In the genomic region with DNA sequence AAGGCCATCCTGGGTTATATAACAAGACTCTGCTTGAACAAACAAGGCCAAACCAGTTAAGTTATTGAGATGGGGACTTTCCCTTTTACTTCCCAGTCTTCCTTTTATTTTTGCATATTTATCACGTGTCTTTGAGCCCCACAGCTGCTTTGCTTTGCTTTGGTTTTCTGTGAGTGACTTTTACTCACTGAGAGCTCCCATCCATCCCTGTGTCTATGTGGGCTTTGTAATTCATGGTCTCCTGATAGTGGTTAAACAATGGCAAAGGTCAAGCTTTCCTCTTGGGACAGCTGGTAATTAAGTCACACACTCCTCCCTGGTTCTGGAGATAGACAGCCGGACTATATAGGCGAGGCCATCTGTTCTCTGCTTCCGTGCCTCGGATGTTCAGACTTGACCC, we compare ENCODE assay signal across 14 mouse cellular contexts. TPM values are rescaled to one million over a fixed set of nuclear protein-coding genes. Genes with fewer than 3 reads are reported as not detected.
DNase-seq lines count a peak whose midpoint lies in the region; TF ChIP-seq lines count a peak whose summit lies in the region.
"Had no signal": no experiment of that assay in that cellular context is flagged by ENCODE, and none has a peak within 500 bp of the region (broad histone marks: within the 10 kb centered on the region; RNA-seq: fewer than 3 reads in every experiment).

No protein-coding gene starts in this region.

- intact Hi-C loops in left cerebral cortex, adult 2 months (cut with DNase I): no loop called here

- DNase-seq in left cerebral cortex, adult 2 months (ENCODE audit: extremely low spot score in 1 of 2, low spot score in 2 of 2): no peak
- no peak for DNase-seq in left cerebral cortex, adult 18-20 months (ENCODE audit: low spot score in 2 of 2)
- peak; percentile 83 for DNase-seq in CH12.LX (ENCODE audit: extremely low read depth)
- DNase-seq in ZHBTc4 (ENCODE audit: low read depth, low spot score): peak; percentile 78
- DNase-seq in retina, embryonic 14.5 days (ENCODE audit: low spot score): peak; percentile 53
- DNase-seq in c-Kit-positive CD71-positive TER-119-positive erythroid progenitor cells, embryonic 14.5 days (ENCODE audit: low spot score): no peak
- no peak for DNase-seq in urinary bladder, postnatal 14 days (ENCODE audit: low spot score)
- DNase-seq: adrenal gland, adult 2 months; cerebellum, adult 2 months; heart, postnatal 4 days; kidney, adult 2 months; lung, postnatal 14 days had no signal

- in situ Hi-C loops in CH12.LX (cut with MboI; ENCODE audit: low pct_ligation_motif_present, low pct_unique_long_range_greater_than_20kb, low sequenced_read_pairs): no loop called here

- TF ChIP-seq EP300 in CH12.LX (IDR thresholded peaks at IDR 0.05; ENCODE audit: low read length): peak; percentile 85

- H3K4me2 ChIP-seq in CH12.LX (ENCODE audit: insufficient read depth, low read depth, poor library complexity, severe bottlenecking): peak overlapping the region; percentile 39
- H3K4me2 ChIP-seq: heart, embryonic 13.5 days had no signal

- H3K79me2 ChIP-seq in CH12.LX (replicated peaks; ENCODE audit: control insufficient read depth, extremely low read depth, insufficient read depth, poor library complexity, severe bottlenecking): 0 out of 2 replicates have a peak, but pooled peaks cover 2% of the 10 kb centered on the region

- peaks cover 26 to 59% of the 10 kb centered on the region in 2 experiments for H3K4me1 ChIP-seq in CH12.LX (ENCODE audit: control insufficient read depth in 1 of 2, insufficient read depth in 2 of 2)

- no peak for TF ChIP-seq RAD21 in CH12.LX (IDR thresholded peaks at IDR 0.05; ENCODE audit: low read depth, low read length)

- TF ChIP-seq CTCF in left cerebral cortex, adult 2 months (IDR thresholded peaks at IDR 0.05): no peak
- TF ChIP-seq CTCF in CH12.LX (conservative IDR thresholded peaks at IDR 0.05 in 1 of 2, IDR thresholded peaks at IDR 0.05 in 1 of 2; ENCODE audit: low read depth in 2 of 2, low read length in 2 of 2): no peak

- H3K4me3 ChIP-seq in left cerebral cortex, adult 2 months: no peak overlapping the region
- H3K4me3 ChIP-seq in CH12.LX (replicated peaks in 1 of 3; ENCODE audit: low read depth in 2 of 3, low read length in 2 of 3, poor library complexity in 1 of 3): peak overlapping the region in 1 of 3 experiments; percentile 10
- H3K4me3 ChIP-seq: heart, embryonic 13.5 days had no signal

- H3K36me3 ChIP-seq in CH12.LX (replicated peaks in 1 of 2; ENCODE audit: control insufficient read depth in 1 of 2, insufficient read depth in 1 of 2, low read length in 1 of 2): peaks cover 18 to 48% of the 10 kb centered on the region in 2 experiments

- H3K9me3 ChIP-seq in CH12.LX (replicated peaks; ENCODE audit: low read length): peaks cover 18% of the 10 kb centered on the region

- no peaks in the 10 kb centered on the region for H3K27me3 ChIP-seq in CH12.LX (replicated peaks)
- H3K27me3 ChIP-seq: heart, embryonic 13.5 days had no signal

- peak overlapping the region; percentile 24 for H3K27ac ChIP-seq in left cerebral cortex, adult 2 months
- H3K27ac ChIP-seq in CH12.LX (ENCODE audit: insufficient read depth, low read depth): peak overlapping the region; percentile 94
- H3K27ac ChIP-seq: heart, embryonic 13.5 days; liver, embryonic 14.5 days had no signal

- peak; percentile 26 for TF ChIP-seq POLR2A in CH12.LX (IDR thresholded peaks at IDR 0.05; ENCODE audit: low read depth, low read length)

- H3K9ac ChIP-seq in CH12.LX (ENCODE audit: insufficient read depth, low read depth): peak overlapping the region; percentile 65
- H3K9ac ChIP-seq: heart, embryonic 13.5 days; liver, embryonic 14.5 days had no signal

- dilution Hi-C loops in CH12.LX (cut with MboI; ENCODE audit: extremely low pct_ligation_motif_present, extremely low pct_unique_long_range_greater_than_20kb, low sequenced_read_pairs): no loop called here

TF ChIP-seq in CH12.LX, 34 proteins besides CTCF, POLR2A, EP300 and RAD21:
- TF ChIP-seq SIN3A (IDR thresholded peaks at IDR 0.05; ENCODE audit: low read length) (peak; percentile 81; the same call in 1 of the 2 replicates), IRF4 (IDR thresholded peaks at IDR 0.05; ENCODE audit: low read depth, low read length) (peak; percentile 71), TBP (conservative IDR thresholded peaks at IDR 0.05; ENCODE audit: low read depth, low read length) (0 out of 2 replicates have a peak, but pooled peaks have one; percentile 59), USF1 (IDR thresholded peaks at IDR 0.05; ENCODE audit: low read depth, low read length) (peak; percentile 78), NELFE (IDR thresholded peaks at IDR 0.05; ENCODE audit: low read depth, low read length) (0 out of 2 replicates have a peak, but pooled peaks have one; percentile 23), CHD1 (IDR thresholded peaks at IDR 0.05; ENCODE audit: low read depth, low read length) (no peak; the same call in 1 of the 2 replicates), MAFK (IDR thresholded peaks at IDR 0.05; ENCODE audit: insufficient replicate concordance, low read length) (no peak; the same call in 1 of the 2 replicates), JUN (IDR thresholded peaks at IDR 0.05; ENCODE audit: insufficient read depth, low read depth, low read length) (no peak), PAX5 (IDR thresholded peaks at IDR 0.05; ENCODE audit: low read length) (no peak), MEF2A (IDR thresholded peaks at IDR 0.05; ENCODE audit: borderline replicate concordance, low read depth, low read length) (peak; percentile 70; the same call in 1 of the 2 replicates), SMC3 (IDR thresholded peaks at IDR 0.05; ENCODE audit: low read depth, low read length) (no peak), USF2 (conservative IDR thresholded peaks at IDR 0.05; ENCODE audit: low read depth, low read length) (peak; percentile 72), POLR2AphosphoS2 (IDR thresholded peaks at IDR 0.05; ENCODE audit: low read depth, low read length) (no peak), ZMIZ1 (IDR thresholded peaks at IDR 0.05; ENCODE audit: low read depth, low read length) (no peak), MAZ (IDR thresholded peaks at IDR 0.05; ENCODE audit: low read depth, low read length) (0 out of 2 replicates have a peak, but pooled peaks have one; percentile 18), MAX (IDR thresholded peaks at IDR 0.05; ENCODE audit: low read length) (peak; percentile 93), UBTF (IDR thresholded peaks at IDR 0.05; ENCODE audit: low read depth, low read length) (no peak), ETS1 (conservative IDR thresholded peaks at IDR 0.05; ENCODE audit: low read depth, low read length) (peak; percentile 95), TCF12 (IDR thresholded peaks at IDR 0.05; ENCODE audit: low read depth, low read length) (peak; percentile 85), HCFC1 (IDR thresholded peaks at IDR 0.05; ENCODE audit: low read depth, low read length) (no peak), GABPA (IDR thresholded peaks at IDR 0.05; ENCODE audit: insufficient replicate concordance, low read depth, low read length) (no peak), ELF1 (IDR thresholded peaks at IDR 0.05; ENCODE audit: low read depth, low read length) (peak; percentile 40; the same call in 1 of the 2 replicates), MYC (IDR thresholded peaks at IDR 0.05; ENCODE audit: low read depth, low read length) (peak; percentile 78; the same call in 1 of the 2 replicates), NRF1 (IDR thresholded peaks at IDR 0.05; ENCODE audit: low read depth, low read length) (no peak), JUND (conservative IDR thresholded peaks at IDR 0.05; ENCODE audit: low read depth, low read length) (peak; percentile 33; the same call in 1 of the 2 replicates), E2F4 (IDR thresholded peaks at IDR 0.05; ENCODE audit: insufficient replicate concordance, low read depth, low read length) (no peak), ZKSCAN1 (IDR thresholded peaks at IDR 0.05; ENCODE audit: borderline replicate concordance, low read depth, low read length) (no peak), KAT2A (IDR thresholded peaks at IDR 0.05; ENCODE audit: insufficient replicate concordance, low read length) (no peak), ZNF384 (IDR thresholded peaks at IDR 0.05; ENCODE audit: low read depth, low read length) (no peak), CHD2 (IDR thresholded peaks at IDR 0.05; ENCODE audit: low read length) (0 out of 2 replicates have a peak, but pooled peaks have one; percentile 24), ZC3H11A (IDR thresholded peaks at IDR 0.05; ENCODE audit: low read depth, low read length) (no peak), RCOR1 (conservative IDR thresholded peaks at IDR 0.05; ENCODE audit: low read depth, low read length) (peak; percentile 88), MXI1 (IDR thresholded peaks at IDR 0.05; ENCODE audit: low read depth, low read length) (no peak), BHLHE40 (IDR thresholded peaks at IDR 0.05; ENCODE audit: low read depth, low read length) (peak; percentile 98)

RNA-seq across cellular contexts. Expression of a gene that starts 54.3 kb away (rescaled TPM):
- total RNA-seq in left cerebral cortex, adult 2 months (2021): 1 to 10 TPM; 7.7 to 9.1 TPM
- total RNA-seq in left cerebral cortex, adult 18-20 months (2021): 1 to 10 TPM; 9.3 to 9.5 TPM
- total RNA-seq in CH12.LX (2012; rRNA removed) (3.6 and 3.9 TPM in 2 replicates), CH12.LX (2014; rRNA removed) (5.4 and 5.7 TPM in 2 replicates)
- polyA plus RNA-seq in CH12.LX (2012; ENCODE audit: insufficient read length, low read depth): 6.5 TPM in 2 replicates

RNA-seq across cellular contexts. Expression of a gene that starts 57.7 kb away (rescaled TPM):
- 10 to 100 TPM in 1 of 2 experiments, 1 to 10 TPM in 1; 9.9 to 12.3 TPM for total RNA-seq in left cerebral cortex, adult 2 months (2021)
- 10 to 100 TPM in 1 of 2 experiments, 1 to 10 TPM in 1; 9.4 to 11.7 TPM for total RNA-seq in left cerebral cortex, adult 18-20 months (2021)
- total RNA-seq in CH12.LX (2012; rRNA removed): 5.0 and 7.2 TPM in 2 replicates
- total RNA-seq in CH12.LX (2014; rRNA removed): 3.0 and 3.3 TPM in 2 replicates
- 4.7 and 5.0 TPM in 2 replicates for polyA plus RNA-seq in CH12.LX (2012; ENCODE audit: insufficient read length, low read depth)

RNA-seq across cellular contexts. Expression of a gene that starts 57.9 kb away (rescaled TPM):
- total RNA-seq in left cerebral cortex, adult 2 months (2021): 10 to 100 TPM; 77.3 to 80.2 TPM
- total RNA-seq in left cerebral cortex, adult 18-20 months (2021): 10 to 100 TPM; 78.6 to 81.6 TPM
- total RNA-seq in CH12.LX (2012; rRNA removed) (18.0 and 18.8 TPM in 2 replicates), CH12.LX (2014; rRNA removed) (17.2 and 18.4 TPM in 2 replicates)
- 21.2 and 26.5 TPM in 2 replicates for polyA plus RNA-seq in CH12.LX (2012; ENCODE audit: insufficient read length, low read depth)

Comparison
In these comparisons a context has a peak if more than half of its experiments do, and no peak if none do; other contexts are left out.
1. DNase-seq: peak in CH12.LX (single experiment), ZHBTc4 (single experiment) and retina, embryonic 14.5 days (single experiment); none in left cerebral cortex, adult 2 months (0 of 2), left cerebral cortex, adult 18-20 months (0 of 2), c-Kit-positive CD71-positive TER-119-positive erythroid progenitor cells, embryonic 14.5 days (single experiment) and urinary bladder, postnatal 14 days (single experiment).